In genomic region chr6:127245814-127246440, GRCm38 (mm10) we compare ENCODE assay signal across 10 mouse cellular contexts.
DNase-seq lines count a peak whose midpoint lies in the region; ATAC-seq and TF ChIP-seq lines count a peak whose summit lies in the region.
"Had no signal": no experiment of that assay in that cellular context is flagged by ENCODE, and none has a peak within 500 bp of the region (broad histone marks: within the 10 kb centered on the region; RNA-seq: fewer than 3 reads in every experiment).

No protein-coding gene starts in this region.

- peak overlapping the region; percentile 55; the same call in 1 of the 2 replicates for H3K27ac ChIP-seq in bone marrow, adult 2 months (ENCODE audit: control insufficient read depth, insufficient read depth, low read depth, low read length, poor library complexity)
- H3K27ac ChIP-seq in liver, embryonic 15.5 days (replicated peaks), result no peak overlapping the region
- no peak overlapping the region for H3K27ac ChIP-seq in limb, embryonic 10.5 days
- no peak overlapping the region for H3K27ac ChIP-seq in midbrain, embryonic 13.5 days
- H3K27ac ChIP-seq: embryonic facial prominence, embryonic 12.5 days; limb, embryonic 15.5 days had no signal

- H3K4me2 ChIP-seq in liver, embryonic 15.5 days, result peak overlapping the region; percentile 64
- H3K4me2 ChIP-seq in midbrain, embryonic 13.5 days (replicated peaks), result no peak overlapping the region
- H3K4me2 ChIP-seq: embryonic facial prominence, embryonic 12.5 days; limb, embryonic 15.5 days had no signal

- peaks cover 8% of the 10 kb centered on the region; the same call in 1 of the 2 replicates for H3K27me3 ChIP-seq in liver, embryonic 15.5 days
- peaks cover 4% of the 10 kb centered on the region; the same call in 1 of the 2 replicates for H3K27me3 ChIP-seq in limb, embryonic 10.5 days (ENCODE audit: low read depth, poor library complexity, severe bottlenecking)
- 0 out of 2 replicates have a peak, but pooled peaks cover 5% of the 10 kb centered on the region for H3K27me3 ChIP-seq in midbrain, embryonic 13.5 days
- H3K27me3 ChIP-seq: embryonic facial prominence, embryonic 12.5 days; limb, embryonic 15.5 days had no signal

- peak; percentile 79 for ATAC-seq in liver, embryonic 15.5 days (ENCODE audit: insufficient read depth)
- no peak for ATAC-seq in midbrain, embryonic 13.5 days

- H3K36me3 ChIP-seq in liver, embryonic 15.5 days (replicated peaks), result no peaks in the 10 kb centered on the region
- no peaks in the 10 kb centered on the region for H3K36me3 ChIP-seq in limb, embryonic 10.5 days
- H3K36me3 ChIP-seq in midbrain, embryonic 13.5 days, result no peaks in the 10 kb centered on the region
- H3K36me3 ChIP-seq: embryonic facial prominence, embryonic 12.5 days; limb, embryonic 15.5 days had no signal

- DNase-seq in adrenal gland, postnatal 14 days, result peak; percentile 6
- DNase-seq in adrenal gland, adult 8-10 months, result no peak
- peak; percentile 42 to 65 for DNase-seq in spleen, postnatal 10 days (ENCODE audit: low spot score in 2 of 2)
- DNase-seq in limb, embryonic 10.5 days (ENCODE audit: low spot score), result no peak
- DNase-seq in right cerebral cortex, adult 18-20 months, result no peak

- TF ChIP-seq POLR2A in bone marrow, adult 2 months (IDR thresholded peaks at IDR 0.05; ENCODE audit: borderline replicate concordance, control insufficient read depth, low read depth, low read length), result no peak

- H3K9me3 ChIP-seq in liver, embryonic 15.5 days (replicated peaks), result no peaks in the 10 kb centered on the region
- no peaks in the 10 kb centered on the region for H3K9me3 ChIP-seq in limb, embryonic 10.5 days (replicated peaks)
- no peaks in the 10 kb centered on the region for H3K9me3 ChIP-seq in midbrain, embryonic 13.5 days
- H3K9me3 ChIP-seq: limb, embryonic 15.5 days had no signal

- no peak for TF ChIP-seq CTCF in bone marrow, adult 2 months (IDR thresholded peaks at IDR 0.05; ENCODE audit: control insufficient read depth, insufficient read depth, low read length)

- peak overlapping the region; percentile 57 for H3K4me3 ChIP-seq in bone marrow, adult 2 months (replicated peaks; ENCODE audit: control insufficient read depth, low read depth, low read length)
- peak overlapping the region; percentile 49 for H3K4me3 ChIP-seq in liver, embryonic 15.5 days (replicated peaks)
- H3K4me3 ChIP-seq in limb, embryonic 10.5 days, result no peak overlapping the region
- no peak overlapping the region for H3K4me3 ChIP-seq in midbrain, embryonic 13.5 days (replicated peaks)
- H3K4me3 ChIP-seq: embryonic facial prominence, embryonic 12.5 days; limb, embryonic 15.5 days had no signal

- H3K9ac ChIP-seq in liver, embryonic 15.5 days, result peak overlapping the region; percentile 37
- no peak overlapping the region for H3K9ac ChIP-seq in midbrain, embryonic 13.5 days (replicated peaks)
- H3K9ac ChIP-seq: embryonic facial prominence, embryonic 12.5 days; limb, embryonic 15.5 days had no signal

- peaks cover 3% of the 10 kb centered on the region; the same call in 1 of the 2 replicates for H3K4me1 ChIP-seq in bone marrow, adult 2 months (ENCODE audit: control insufficient read depth, insufficient read depth, low read length)
- H3K4me1 ChIP-seq in liver, embryonic 15.5 days (replicated peaks), result peaks cover 16% of the 10 kb centered on the region
- peaks cover 52% of the 10 kb centered on the region for H3K4me1 ChIP-seq in limb, embryonic 10.5 days
- H3K4me1 ChIP-seq in midbrain, embryonic 13.5 days (replicated peaks), result peaks cover 4% of the 10 kb centered on the region; the same call in 1 of the 2 replicates

- WGBS in bone marrow, adult 2 months, result 23% methylated on average over 4 of the region's 4 CpGs
- 35% methylated on average over 4 of the region's 4 CpGs for WGBS in liver, embryonic 15.5 days (ENCODE audit: insufficient replicate concordance)
- WGBS in limb, embryonic 10.5 days, result 84% methylated on average over 4 of the region's 4 CpGs
- WGBS in midbrain, embryonic 13.5 days, result 81% methylated on average over 4 of the region's 4 CpGs

Comparison
In these comparisons a context has a peak if more than half of its experiments do, and no peak if none do; other contexts are left out.
1. DNase-seq: peak in adrenal gland, postnatal 14 days (single experiment) and spleen, postnatal 10 days (2 of 2); none in adrenal gland, adult 8-10 months (single experiment), limb, embryonic 10.5 days (single experiment) and right cerebral cortex, adult 18-20 months (single experiment).
2. H3K4me3 ChIP-seq: peak in bone marrow, adult 2 months (single experiment) and liver, embryonic 15.5 days (single experiment); none in limb, embryonic 10.5 days (single experiment) and midbrain, embryonic 13.5 days (single experiment).